Mouse (Mus musculus): Measurements from ENCODE around the gene Zfp683. TPM values are rescaled to one million over a fixed set of nuclear protein-coding genes. Genes with fewer than 3 reads are reported as not detected.

Gene Zfp683
- polyA plus RNA-seq, 1 experiment from 2014 or later: not detected

- no peak overlapping the region for H3K4me3 ChIP-seq
- no peak overlapping the region for H3K27ac ChIP-seq
- peaks cover 16% of the 10 kb centered on the region for H3K4me1 ChIP-seq
- DNase-seq (ENCODE audit: low spot score): no peak
- no peaks in the 10 kb centered on the region for H3K36me3 ChIP-seq
- H3K9me3 ChIP-seq (replicated peaks): no peaks in the 10 kb centered on the region
- WGBS: 85% methylated on average over 4 of the region's 4 CpGs
- no peaks in the 10 kb centered on the region for H3K27me3 ChIP-seq (ENCODE audit: low read depth, poor library complexity, severe bottlenecking)
Measured at GRCm38 (mm10) chr4:134100245-134100644, 46.6 kb downstream of the Zfp683 start.

DNA sequence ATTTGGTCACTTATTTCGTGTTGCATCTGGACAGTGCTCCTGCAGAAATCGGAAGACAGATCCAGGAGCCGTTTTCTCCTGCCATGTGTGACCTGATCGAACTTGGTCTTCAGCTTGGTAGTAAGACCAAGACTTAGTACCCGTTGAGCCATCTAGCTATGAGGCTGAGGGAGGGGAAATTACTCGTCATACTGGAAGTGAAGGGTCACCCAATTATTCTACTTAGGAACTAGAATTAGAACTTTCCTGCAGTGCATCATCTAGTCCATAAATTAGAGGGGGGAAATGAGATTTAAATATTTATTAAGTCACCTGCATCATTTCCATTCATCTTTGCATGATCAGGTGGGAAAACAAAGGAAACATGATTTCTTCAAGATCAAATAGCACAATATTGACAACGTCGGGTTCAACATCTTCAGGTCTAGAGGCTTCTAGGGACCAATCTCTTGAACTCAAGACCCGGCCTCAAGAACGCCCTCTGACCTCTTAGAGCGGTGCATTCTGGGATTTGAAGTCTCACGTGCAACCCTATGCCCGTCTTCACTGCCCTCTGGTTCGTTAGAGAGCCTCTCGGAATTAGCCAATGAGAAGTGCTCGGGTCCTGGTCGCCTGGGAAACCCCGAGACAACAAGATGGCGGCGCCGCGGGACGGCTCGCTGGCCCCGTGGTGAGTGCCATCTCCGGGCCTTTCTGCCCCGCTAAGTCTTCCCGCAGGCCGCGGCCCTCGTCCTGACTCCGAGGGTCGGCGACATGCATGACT lies 48.5 kb downstream of the Zfp683 start, which contains the start of gene Ubxn11:
Gene Ubxn11, plus strand, starts transcription at position 592 of the 763 bp plus-strand sequence.
- H3K4me3 ChIP-seq: peak within 1 kb of the TSS; percentile 84
- H3K9me3 ChIP-seq (replicated peaks): no peaks in the 10 kb centered on the region
- peak; percentile 88 for DNase-seq (ENCODE audit: low spot score)
- WGBS: 17% methylated on average over 34 of the region's 34 CpGs
- H3K4me1 ChIP-seq: peaks cover 27% of the 10 kb centered on the region
- peak within 1 kb of the TSS; percentile 81 for H3K27ac ChIP-seq
- H3K27me3 ChIP-seq (ENCODE audit: low read depth, poor library complexity, severe bottlenecking): no peaks in the 10 kb centered on the region
- no peaks in the 10 kb centered on the region for H3K36me3 ChIP-seq

DNA sequence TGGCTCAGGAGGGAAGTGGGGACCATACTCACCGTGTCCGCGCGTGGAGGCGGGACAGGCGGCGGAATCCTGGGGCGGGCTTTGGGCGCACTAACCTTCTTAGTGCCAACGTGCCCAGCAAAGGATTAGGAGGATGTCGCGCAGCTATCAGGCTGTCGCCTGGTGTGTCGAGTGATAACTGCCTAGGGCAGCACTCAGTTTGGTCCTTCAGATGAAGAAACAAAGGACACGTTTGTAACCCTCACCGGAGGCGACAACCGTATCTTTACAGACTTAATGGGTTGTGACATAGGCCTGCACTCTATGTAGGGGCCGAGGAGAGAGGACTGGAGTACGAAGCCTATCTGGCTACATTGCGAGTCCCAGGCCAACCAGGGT lies 49.1 kb downstream of the Zfp683 start:
- Histone ChIP-seq H3K27ac (peak overlapping the region; percentile 81), H3K9me3 (replicated peaks) (no peaks in the 10 kb centered on the region), H3K4me3 (peak overlapping the region; percentile 84), H3K4me1 (peaks cover 29% of the 10 kb centered on the region), H3K36me3 (no peaks in the 10 kb centered on the region), H3K27me3 (ENCODE audit: low read depth, poor library complexity, severe bottlenecking) (no peaks in the 10 kb centered on the region)
- DNase-seq (ENCODE audit: low spot score): no peak
- 5% methylated on average over 21 of the region's 21 CpGs for WGBS

DNA sequence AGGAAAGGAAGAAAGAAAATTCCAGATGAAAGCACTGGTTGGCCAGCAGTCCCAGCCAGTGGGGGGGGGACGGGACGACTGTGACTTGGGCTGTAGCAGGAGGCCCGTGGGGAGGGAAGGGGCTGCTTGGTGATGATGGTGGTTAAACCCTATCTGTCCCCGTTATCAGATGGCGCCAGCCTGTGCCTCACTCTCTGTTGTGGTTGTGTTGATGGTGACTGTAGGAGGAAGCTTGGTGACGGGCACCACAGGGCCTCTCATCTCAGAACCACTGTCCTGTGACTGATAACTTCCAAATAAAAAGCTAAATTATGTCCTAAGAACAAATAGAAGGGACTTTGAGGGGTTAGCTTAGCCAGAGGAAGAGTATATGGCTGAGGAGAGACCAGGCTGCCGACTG lies 52.5 kb downstream of the Zfp683 start:
- no peak for DNase-seq (ENCODE audit: low spot score)
- no peaks in the 10 kb centered on the region for H3K27me3 ChIP-seq (ENCODE audit: low read depth, poor library complexity, severe bottlenecking)
- 0 out of 2 replicates have a peak overlapping the region, but pooled peaks have one; percentile 7 for H3K27ac ChIP-seq
- no peak overlapping the region for H3K4me3 ChIP-seq
- no peaks in the 10 kb centered on the region for H3K9me3 ChIP-seq (replicated peaks)
- H3K4me1 ChIP-seq: peaks cover 30% of the 10 kb centered on the region
- no peaks in the 10 kb centered on the region for H3K36me3 ChIP-seq
- 78% methylated on average over 7 of the region's 7 CpGs for WGBS

DNA sequence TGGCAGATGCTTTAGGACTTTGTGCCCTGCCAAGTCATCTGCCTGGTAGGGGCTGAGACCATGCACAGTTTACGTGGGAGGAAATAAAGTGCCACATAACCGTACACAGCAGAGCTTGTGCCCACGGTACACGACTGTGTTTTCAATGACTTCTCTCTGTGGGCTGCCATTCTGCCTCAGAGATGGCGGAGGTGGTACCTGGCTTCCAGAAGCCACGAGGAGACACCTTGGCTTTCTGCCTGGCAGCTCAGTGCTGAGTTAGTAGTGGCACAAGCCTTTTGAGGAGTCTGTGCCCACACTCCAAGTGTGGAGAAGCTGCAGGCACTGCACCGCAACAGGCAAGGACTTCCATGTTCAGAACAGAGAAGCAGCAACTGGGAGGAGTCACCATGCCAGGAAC lies 54.1 kb downstream of the Zfp683 start:
- Histone ChIP-seq H3K9me3 (replicated peaks) (no peaks in the 10 kb centered on the region), H3K4me3 (no peak overlapping the region), H3K27ac (peak overlapping the region; percentile 36; the same call in 1 of the 2 replicates), H3K36me3 (no peaks in the 10 kb centered on the region), H3K4me1 (peaks cover 32% of the 10 kb centered on the region), H3K27me3 (ENCODE audit: low read depth, poor library complexity, severe bottlenecking) (no peaks in the 10 kb centered on the region)
- WGBS: 88% methylated on average over 7 of the region's 7 CpGs
- no peak for DNase-seq (ENCODE audit: low spot score)

GRCm38 (mm10) chr4:134108196-134108595 lies 54.6 kb downstream of the Zfp683 start:
- no peaks in the 10 kb centered on the region for H3K9me3 ChIP-seq (replicated peaks)
- peaks cover 32% of the 10 kb centered on the region for H3K4me1 ChIP-seq
- no peak overlapping the region for H3K4me3 ChIP-seq
- no peak for DNase-seq (ENCODE audit: low spot score)
- H3K27me3 ChIP-seq (ENCODE audit: low read depth, poor library complexity, severe bottlenecking): no peaks in the 10 kb centered on the region
- 23% methylated on average over 5 of the region's 5 CpGs for WGBS
- peak overlapping the region; percentile 36; the same call in 1 of the 2 replicates for H3K27ac ChIP-seq
- H3K36me3 ChIP-seq: no peaks in the 10 kb centered on the region

Other genes starting within 250 kb of the Zfp683 start
- 52.1 and 53.3 TPM in 2 replicates for gene Rps6ka1, start 166.0 kb upstream of the Zfp683 start, polyA plus RNA-seq (2016; fragmentation: Nextera tagmentation; extraction: Ambion mirVana)
- 2,670 and 2,950 TPM in 2 replicates for gene Hmgn2, start 85.2 kb upstream of the Zfp683 start, polyA plus RNA-seq (2016; fragmentation: Nextera tagmentation; extraction: Ambion mirVana)
- 41.8 and 41.9 TPM in 2 replicates for gene Dhdds, start 52.9 kb upstream of the Zfp683 start, polyA plus RNA-seq (2016; fragmentation: Nextera tagmentation; extraction: Ambion mirVana)
- 16.7 and 46.5 TPM in 2 replicates for gene Lin28a, start 35.0 kb upstream of the Zfp683 start, polyA plus RNA-seq (2016; fragmentation: Nextera tagmentation; extraction: Ambion mirVana)
- gene Crybg2, start 7.0 kb downstream of the Zfp683 start, polyA plus RNA-seq (2016; fragmentation: Nextera tagmentation; extraction: Ambion mirVana): 3.5 and 4.4 TPM in 2 replicates
- 2.4 and 3.9 TPM in 2 replicates for gene Cd52, start 41.2 kb downstream of the Zfp683 start, polyA plus RNA-seq (2016; fragmentation: Nextera tagmentation; extraction: Ambion mirVana)
- 5.1 and 6.5 TPM in 2 replicates for gene Ubxn11, start 48.7 kb downstream of the Zfp683 start, polyA plus RNA-seq (2016; fragmentation: Nextera tagmentation; extraction: Ambion mirVana)
- gene Sh3bgrl3, start 75.0 kb downstream of the Zfp683 start, polyA plus RNA-seq (2016; fragmentation: Nextera tagmentation; extraction: Ambion mirVana): 280 and 308 TPM in 2 replicates
- gene Cep85, start 133.3 kb downstream of the Zfp683 start, polyA plus RNA-seq (2016; fragmentation: Nextera tagmentation; extraction: Ambion mirVana): 27.1 and 29.1 TPM in 2 replicates
- gene Gm7534, start 149.2 kb downstream of the Zfp683 start, polyA plus RNA-seq (2016; fragmentation: Nextera tagmentation; extraction: Ambion mirVana): not detected in 2 replicates
- not detected in 2 replicates for gene Catsper4, start 173.5 kb downstream of the Zfp683 start, polyA plus RNA-seq (2016; fragmentation: Nextera tagmentation; extraction: Ambion mirVana)
- gene Cnksr1, start 184.6 kb downstream of the Zfp683 start, polyA plus RNA-seq (2016; fragmentation: Nextera tagmentation; extraction: Ambion mirVana): 0.76 and 1.1 TPM in 2 replicates
- gene E130218I03Rik, start 189.8 kb downstream of the Zfp683 start, polyA plus RNA-seq (2016; fragmentation: Nextera tagmentation; extraction: Ambion mirVana): 0.60 and 0.79 TPM in 2 replicates
- gene Zfp593, start 191.8 kb downstream of the Zfp683 start, polyA plus RNA-seq (2016; fragmentation: Nextera tagmentation; extraction: Ambion mirVana): 19.0 and 23.5 TPM in 2 replicates
- gene Gm30191, start 193.1 kb downstream of the Zfp683 start, polyA plus RNA-seq (2016; fragmentation: Nextera tagmentation; extraction: Ambion mirVana): not detected in 2 replicates
- gene Grrp1, start 200.3 kb downstream of the Zfp683 start, polyA plus RNA-seq (2016; fragmentation: Nextera tagmentation; extraction: Ambion mirVana): 9.2 and 10.9 TPM in 2 replicates
- 13.9 and 19.6 TPM in 2 replicates for gene Pdik1l, start 234.1 kb downstream of the Zfp683 start, polyA plus RNA-seq (2016; fragmentation: Nextera tagmentation; extraction: Ambion mirVana)